In the genomic region with DNA sequence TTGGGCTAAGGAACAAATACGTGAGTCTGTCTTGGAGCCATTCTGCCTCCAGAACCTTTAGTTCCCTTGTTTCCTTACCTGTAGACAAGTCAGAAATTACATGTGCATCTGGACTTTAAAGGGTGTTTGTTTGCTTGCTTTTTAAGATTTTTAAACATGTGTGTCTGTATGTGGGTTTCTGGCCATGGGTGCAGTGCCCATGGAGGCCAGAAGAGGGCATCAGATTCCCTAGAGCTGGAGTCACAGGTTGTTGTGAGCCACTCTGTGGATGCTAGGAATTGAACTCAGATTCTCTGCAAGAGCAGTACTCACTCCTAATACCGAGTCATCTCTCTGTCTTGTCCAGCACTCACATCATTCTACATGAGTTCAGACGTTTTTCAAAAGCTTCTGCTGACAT, we compare ENCODE assay signal across 13 mouse cellular contexts. TPM values are rescaled to one million over a fixed set of nuclear protein-coding genes. Genes with fewer than 3 reads are reported as not detected.
DNase-seq lines count a peak whose midpoint lies in the region; ATAC-seq and TF ChIP-seq lines count a peak whose summit lies in the region.
"Had no signal": no experiment of that assay in that cellular context is flagged by ENCODE, and none has a peak within 500 bp of the region (broad histone marks: within the 10 kb centered on the region; RNA-seq: fewer than 3 reads in every experiment).

No protein-coding gene starts in this region.

- no peaks in the 10 kb centered on the region for H3K4me1 ChIP-seq in hindbrain, postnatal 0 days (ENCODE audit: insufficient read depth, low read length)
- H3K4me1 ChIP-seq in hindbrain, embryonic 16.5 days (ENCODE audit: control insufficient read depth, insufficient read depth, low read depth, low read length) = no peaks in the 10 kb centered on the region; the same call in 1 of the 2 replicates
- no peaks in the 10 kb centered on the region for H3K4me1 ChIP-seq in lung, adult 2 months (ENCODE audit: control insufficient read depth, insufficient read depth, low read length)
- H3K4me1 ChIP-seq in ES-Bruce4 (ENCODE audit: control insufficient read depth, insufficient read depth, low read length) = no peaks in the 10 kb centered on the region

- DNase-seq in hindbrain, postnatal 0 days (ENCODE audit: low spot score) = no peak
- DNase-seq in lung, adult 2 months = no peak
- DNase-seq in lung, postnatal 4 days = no peak
- DNase-seq in ZHBTc4 (ENCODE audit: low read depth, low spot score) = peak; percentile 68
- no peak for DNase-seq in spleen, postnatal 10 days (ENCODE audit: low spot score in 2 of 2)
- DNase-seq: cerebellum, adult 11-12 months; kidney, adult 8-10 months; thymus, adult 18-20 months had no signal

- H3K36me3 ChIP-seq in hindbrain, postnatal 0 days (ENCODE audit: insufficient read depth, low read length) = no peaks in the 10 kb centered on the region
- H3K36me3 ChIP-seq in hindbrain, embryonic 16.5 days (ENCODE audit: control insufficient read depth, insufficient read depth, low read length) = no peaks in the 10 kb centered on the region
- no peaks in the 10 kb centered on the region for H3K36me3 ChIP-seq in ES-Bruce4 (ENCODE audit: control insufficient read depth, insufficient read depth, low read length, poor library complexity, severe bottlenecking)
- H3K36me3 ChIP-seq: neural tube, embryonic 15.5 days had no signal

- no peak overlapping the region for H3K4me2 ChIP-seq in hindbrain, postnatal 0 days (ENCODE audit: low read depth, low read length)
- no peak overlapping the region for H3K4me2 ChIP-seq in hindbrain, embryonic 16.5 days (ENCODE audit: low read length)
- H3K4me2 ChIP-seq: neural tube, embryonic 15.5 days had no signal

- H3K27ac ChIP-seq in hindbrain, postnatal 0 days = no peak overlapping the region
- H3K27ac ChIP-seq in hindbrain, embryonic 16.5 days (ENCODE audit: low read depth, low read length) = no peak overlapping the region
- no peak overlapping the region for H3K27ac ChIP-seq in ES-Bruce4 (ENCODE audit: insufficient read depth, low read length)
- H3K27ac ChIP-seq: neural tube, embryonic 15.5 days had no signal

- no peak overlapping the region for H3K9ac ChIP-seq in hindbrain, postnatal 0 days (replicated peaks; ENCODE audit: low read length)
- H3K9ac ChIP-seq in hindbrain, embryonic 16.5 days (ENCODE audit: low read depth, low read length) = no peak overlapping the region
- H3K9ac ChIP-seq in ES-Bruce4 (ENCODE audit: low read depth, poor library complexity, severe bottlenecking) = no peak overlapping the region
- H3K9ac ChIP-seq: neural tube, embryonic 15.5 days had no signal

- TF ChIP-seq POLR2A in lung, adult 2 months (IDR thresholded peaks at IDR 0.05; ENCODE audit: borderline replicate concordance, extremely low read depth, low read depth, low read length) = no peak
- no peak for TF ChIP-seq POLR2A in ES-Bruce4 (IDR thresholded peaks at IDR 0.05; ENCODE audit: insufficient read depth, low read length)

- no peaks in the 10 kb centered on the region for H3K9me3 ChIP-seq in hindbrain, postnatal 0 days (ENCODE audit: low read length)
- no peaks in the 10 kb centered on the region for H3K9me3 ChIP-seq in hindbrain, embryonic 16.5 days (ENCODE audit: control insufficient read depth, low read length)
- H3K9me3 ChIP-seq in ES-Bruce4 (replicated peaks; ENCODE audit: control insufficient read depth, insufficient read depth, low read length, poor library complexity, severe bottlenecking) = no peaks in the 10 kb centered on the region; the same call in 1 of the 2 replicates
- H3K9me3 ChIP-seq: neural tube, embryonic 15.5 days had no signal

- no peak for TF ChIP-seq EP300 in ES-Bruce4 (IDR thresholded peaks at IDR 0.05; ENCODE audit: insufficient read depth, low read depth, low read length)

- H3K4me3 ChIP-seq in hindbrain, postnatal 0 days (ENCODE audit: low read length) = no peak overlapping the region
- H3K4me3 ChIP-seq in hindbrain, embryonic 16.5 days (ENCODE audit: low read length) = no peak overlapping the region
- H3K4me3 ChIP-seq in lung, adult 2 months (replicated peaks; ENCODE audit: extremely low read depth, low read depth, low read length) = no peak overlapping the region
- no peak overlapping the region for H3K4me3 ChIP-seq in ES-Bruce4 (ENCODE audit: low read depth, low read length)
- H3K4me3 ChIP-seq: neural tube, embryonic 15.5 days had no signal

- TF ChIP-seq CTCF in hindbrain, postnatal 0 days (IDR thresholded peaks at IDR 0.05; ENCODE audit: low read depth) = peak; percentile 43
- TF ChIP-seq CTCF in lung, adult 2 months (IDR thresholded peaks at IDR 0.05; ENCODE audit: insufficient read depth, low read length) = 0 out of 2 replicates have a peak, but pooled peaks have one; percentile 6
- TF ChIP-seq CTCF in ES-Bruce4 (IDR thresholded peaks at IDR 0.05; ENCODE audit: low read depth, low read length) = peak; percentile 55

- no peak for ATAC-seq in hindbrain, postnatal 0 days
- ATAC-seq in hindbrain, embryonic 16.5 days = no peak
- ATAC-seq: forebrain, embryonic 14.5 days had no signal

- WGBS in hindbrain, postnatal 0 days = 79% methylated on average over 3 of the region's 3 CpGs
- WGBS in hindbrain, embryonic 16.5 days = 73% methylated on average over 3 of the region's 3 CpGs
- WGBS in lung, adult 2 months = 69% methylated on average over 3 of the region's 3 CpGs

- no peaks in the 10 kb centered on the region for H3K27me3 ChIP-seq in hindbrain, postnatal 0 days (ENCODE audit: insufficient read depth, low read length)
- no peaks in the 10 kb centered on the region for H3K27me3 ChIP-seq in hindbrain, embryonic 16.5 days (replicated peaks; ENCODE audit: control insufficient read depth, insufficient read depth, low read length)
- H3K27me3 ChIP-seq in ES-Bruce4 (ENCODE audit: control insufficient read depth, insufficient read depth, low read length, poor library complexity, severe bottlenecking) = no peaks in the 10 kb centered on the region; the same call in 1 of the 2 replicates
- H3K27me3 ChIP-seq: neural tube, embryonic 15.5 days had no signal

RNA-seq across cellular contexts. Expression of gene Pde11a, which starts 53.4 kb away (rescaled TPM):
- 0.58 and 3.1 TPM in 2 replicates for total RNA-seq in hindbrain, postnatal 0 days (2014; rRNA removed)
- polyA plus RNA-seq in hindbrain, postnatal 0 days (2015; fragmentation: Nextera tagmentation; extraction: Ambion mirVana) = 1.0 and 1.3 TPM in 2 replicates
- 1.2 TPM in 2 replicates for polyA plus RNA-seq in hindbrain, embryonic 16.5 days (2015; fragmentation: Nextera tagmentation; extraction: Ambion mirVana)
- 0.25 TPM in 1 of 2 replicates, not detected in the other for polyA plus RNA-seq in lung, adult 2 months (2012; rRNA removed)
- 0.76 and 1.0 TPM in 2 replicates for polyA plus RNA-seq in ES-Bruce4 (2011; ENCODE audit: insufficient read depth, insufficient read length, low read depth, missing spikeins)
- total RNA-seq: megakaryocyte-erythroid progenitor cell, adult 5-6 weeks had no signal
